Mouse (Mus musculus): ENCODE data around the gene Txnrd2.

DNA sequence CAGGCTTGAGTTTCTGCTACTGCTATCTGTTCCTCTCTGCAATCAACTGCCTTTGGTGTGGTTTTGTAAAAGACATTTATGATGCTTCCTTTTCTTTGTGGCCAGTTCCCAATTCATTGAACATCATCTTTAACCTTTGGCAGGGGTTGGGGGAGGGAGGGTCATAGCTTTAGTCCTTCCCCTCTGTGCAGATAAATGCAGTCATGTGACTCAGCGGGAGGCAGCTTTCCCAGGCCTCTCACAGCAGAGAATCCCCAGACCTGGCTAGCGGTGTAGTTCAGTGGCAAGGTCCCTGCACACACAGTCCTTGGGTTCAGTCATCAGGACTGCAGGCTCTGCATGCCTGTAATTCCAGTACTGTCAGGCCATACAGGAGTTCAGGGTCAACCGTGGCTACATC, 49.0 kb upstream of the Txnrd2 start:
- TF ChIP-seq E2F4 (IDR thresholded peaks at IDR 0.05; ENCODE audit: insufficient read depth) (no peak), TCF12 (IDR thresholded peaks at IDR 0.05; ENCODE audit: insufficient read depth, poor library complexity, severe bottlenecking) (no peak), POLR2A (IDR thresholded peaks at IDR 0.05; ENCODE audit: insufficient read length, low read depth) (no peak), MYOD1 (IDR thresholded peaks at IDR 0.05; ENCODE audit: control insufficient read depth in 1 of 3, insufficient read length in 2 of 3, low read depth in 2 of 3) (no peak), POLR2AphosphoS2 (IDR thresholded peaks at IDR 0.05; ENCODE audit: insufficient read length, low read depth) (no peak), MYOG (IDR thresholded peaks at IDR 0.05; ENCODE audit: control insufficient read depth in 1 of 3, insufficient read depth in 1 of 3, insufficient read length in 2 of 3, low read depth in 2 of 3) (no peak), USF1 (IDR thresholded peaks at IDR 0.05; ENCODE audit: low read depth) (peak; percentile 32), CEBPB (IDR thresholded peaks at IDR 0.05; ENCODE audit: insufficient read depth, poor library complexity, severe bottlenecking) (no peak)

Measured in myocyte (in vitro differentiated cells).